Mouse (Mus musculus) thymus, postnatal 10 days (tissue): ENCODE results near the gene Tut1.

Experiments used
- DNase-seq, 2 experiments: peaks; one replicate each; pipeline ENCODE4 v3.0.0; 2021; ENCODE audit warnings: low spot score in 2 of 2

Gene Tut1

GRCm38 (mm10) chr19:8953135-8954039 is at the start of gene Tut1:
TSS of gene Tut1 (plus strand) at chr19:8953847.
- DNase-seq = peak; percentile 85

GRCm38 (mm10) chr19:8908531-8908930 is 45.1 kb upstream of the Tut1 start:
- DNase-seq = no peak

GRCm38 (mm10) chr19:8911810-8912209 is 41.8 kb upstream of the Tut1 start:
- no peak for DNase-seq

GRCm38 (mm10) chr19:8914212-8914611 is 39.4 kb upstream of the Tut1 start:
- DNase-seq = no peak

- no peak for DNase-seq
Observed at GRCm38 (mm10) chr19:8919000-8919399, 34.6 kb upstream of the Tut1 start.

GRCm38 (mm10) chr19:8919684-8920072 is 34.0 kb upstream of the Tut1 start:
- DNase-seq = no peak

- peak; percentile 65 to 73 for DNase-seq
Observed at GRCm38 (mm10) chr19:8920073-8920736, 33.4 kb upstream of the Tut1 start, which contains the start of gene B3gat3. TSS of gene B3gat3 (plus strand) at chr19:8920374.

- DNase-seq = no peak
Observed at GRCm38 (mm10) chr19:8920836-8921291, 32.8 kb upstream of the Tut1 start.

- no peak for DNase-seq
Observed at GRCm38 (mm10) chr19:8921741-8922140, 31.9 kb upstream of the Tut1 start.

GRCm38 (mm10) chr19:8926766-8927165 is 26.9 kb upstream of the Tut1 start:
- no peak for DNase-seq

GRCm38 (mm10) chr19:8927891-8928525 is 25.6 kb upstream of the Tut1 start:
- no peak for DNase-seq

- DNase-seq = peak in 1 of 2 experiments; percentile 23
Observed at GRCm38 (mm10) chr19:8928689-8929223, 24.9 kb upstream of the Tut1 start.

GRCm38 (mm10) chr19:8929224-8930088 is 24.2 kb upstream of the Tut1 start, which contains the start of the genes Rom1 and Eml3:
TSS of gene Rom1 (minus strand) at chr19:8929356.
TSS of gene Eml3 (plus strand) at chr19:8929552.
- DNase-seq = peak; percentile 79 to 92

GRCm38 (mm10) chr19:8930117-8930516 is 23.5 kb upstream of the Tut1 start:
- DNase-seq = no peak

- no peak for DNase-seq
Observed at GRCm38 (mm10) chr19:8930771-8931170, 22.9 kb upstream of the Tut1 start.

- no peak for DNase-seq
Observed at GRCm38 (mm10) chr19:8936736-8937135, 16.9 kb upstream of the Tut1 start.

- DNase-seq = no peak
Observed at GRCm38 (mm10) chr19:8940526-8941133, 13.0 kb upstream of the Tut1 start.

GRCm38 (mm10) chr19:8941136-8941514 is 12.5 kb upstream of the Tut1 start:
- peak in 1 of 2 experiments; percentile 36 for DNase-seq

- DNase-seq = peak; percentile 96 to 98
Observed at GRCm38 (mm10) chr19:8941515-8942217, 12.0 kb upstream of the Tut1 start, which contains the start of gene Mta2. TSS of gene Mta2 (plus strand) at chr19:8941875.
